Mouse (Mus musculus) MEL (cell line): ENCODE results near the gene Syn3. TPM values are rescaled to one million over a fixed set of nuclear protein-coding genes. Genes with fewer than 3 reads are reported as not detected.

Experiments
- DNase-seq: peaks from one replicate; pipeline ENCODE4 v3.0.0; 2011; ENCODE audit warnings: low read depth, low spot score
- H3K27ac ChIP-seq: 2 replicates; pipeline ENCODE4 v1.5.1; 2012; ENCODE audit warnings: low read depth, mild to moderate bottlenecking, control low read depth, low read length, moderate library complexity; ENCODE audit not compliant: control insufficient read depth
- H3K27me3 ChIP-seq, 2 experiments: fragments of 150-350 bp in 1 of 2; sonication (generic) in 1 of 2; 2 replicates each; pipeline ENCODE4 v1.6.1; 2012; ENCODE audit warnings: low read length in 2 of 2, mild to moderate bottlenecking in 2 of 2, improper control_type of control experiment in 1 of 2, moderate library complexity in 1 of 2; ENCODE audit not compliant: insufficient read depth in 2 of 2, control insufficient read depth in 1 of 2
- H3K36me3 ChIP-seq, 2 experiments: 2 replicates each; pipeline ENCODE4 v1.6.1; 2012 to 2014; ENCODE audit warnings: low read length in 2 of 2, improper control_type of control experiment in 1 of 2, inconsistent platforms in 1 of 2, mild to moderate bottlenecking in 1 of 2; ENCODE audit not compliant: insufficient read depth in 2 of 2, control insufficient read depth in 1 of 2
- H3K4me1 ChIP-seq, 2 experiments: fragments of 150-350 bp in 1 of 2; sonication (generic) in 1 of 2; 2 replicates each; pipeline ENCODE4 v1.6.1; 2012; ENCODE audit warnings: low read length in 2 of 2, improper control_type of control experiment in 1 of 2, mild to moderate bottlenecking in 1 of 2; ENCODE audit not compliant: insufficient read depth in 2 of 2, control insufficient read depth in 1 of 2
- H3K4me3 ChIP-seq, 2 experiments: fragments of 150-350 bp in 1 of 2; sonication (generic) in 1 of 2; 2 replicates each; pipeline ENCODE4 v1.5.1; 2012; ENCODE audit warnings: low read depth in 2 of 2, low read length in 2 of 2, mild to moderate bottlenecking in 2 of 2, moderate library complexity in 2 of 2, control low read depth in 1 of 2, improper control_type of control experiment in 1 of 2; ENCODE audit not compliant: control insufficient read depth in 1 of 2, insufficient read depth in 1 of 2
- H3K79me2 ChIP-seq: 2 replicates; pipeline ENCODE4 v1.6.1; 2012; ENCODE audit warnings: mild to moderate bottlenecking, low read length, moderate library complexity; ENCODE audit not compliant: control insufficient read depth, poor library complexity, insufficient read depth
- H3K9ac ChIP-seq: 2 replicates; pipeline ENCODE4 v1.6.1; 2012; ENCODE audit warnings: low read depth, mild to moderate bottlenecking, control low read depth, low read length, moderate library complexity; ENCODE audit not compliant: control insufficient read depth, poor library complexity, severe bottlenecking
- H3K9me3 ChIP-seq: fragments of 150-350 bp; sonication (generic); replicated peaks from 2 replicates; pipeline ENCODE4 v1.6.1; 2012; ENCODE audit warnings: mild to moderate bottlenecking, low read length, improper control_type of control experiment, moderate library complexity; ENCODE audit not compliant: insufficient read depth
- BHLHE40 ChIP-seq: IDR thresholded peaks from 2 replicates; pipeline ENCODE4 v1.6.1; 2012; ENCODE audit warnings: low read depth, mild to moderate bottlenecking, inconsistent platforms, low read length, improper control_type of control experiment, borderline replicate concordance
- CHD1 ChIP-seq: IDR thresholded peaks from 2 replicates; pipeline ENCODE4 v1.6.1; 2012; ENCODE audit warnings: low read depth, mild to moderate bottlenecking, inconsistent platforms, low read length, improper control_type of control experiment
- CTCF ChIP-seq, 3 experiments: IDR thresholded peaks in 2 of 3; conservative IDR thresholded peaks in 1 of 3; 2 replicates each; pipeline ENCODE4 v1.5.1; 2011 to 2012; ENCODE audit warnings: low read length in 3 of 3, low read depth in 2 of 3, mild to moderate bottlenecking in 2 of 3, improper control_type of control experiment in 1 of 3, inconsistent platforms in 1 of 3, mixed read lengths in 1 of 3, moderate library complexity in 1 of 3; ENCODE audit not compliant: control insufficient read depth in 1 of 3, insufficient read depth in 1 of 3, poor library complexity in 1 of 3, severe bottlenecking in 1 of 3
- ELF1 ChIP-seq: IDR thresholded peaks from 2 replicates; pipeline ENCODE4 v1.6.1; 2014; ENCODE audit warnings: low read depth, mild to moderate bottlenecking, inconsistent platforms, low read length, improper control_type of control experiment, moderate library complexity
- GATA1 ChIP-seq: IDR thresholded peaks from 2 replicates; pipeline ENCODE4 v1.6.1; 2011; ENCODE audit warnings: low read depth, low read length, improper control_type of control experiment
- KAT2A ChIP-seq: conservative IDR thresholded peaks from 2 replicates; pipeline ENCODE4 v1.6.1; 2012; ENCODE audit warnings: low read depth, low read length, improper control_type of control experiment, inconsistent platforms
- MAX ChIP-seq: IDR thresholded peaks from 2 replicates; pipeline ENCODE4 v1.6.1; 2011; ENCODE audit warnings: low read length, improper control_type of control experiment
- MAZ ChIP-seq: IDR thresholded peaks from 2 replicates; pipeline ENCODE4 v1.6.1; 2012; ENCODE audit warnings: low read depth, mild to moderate bottlenecking, inconsistent platforms, low read length, improper control_type of control experiment
- MEF2A ChIP-seq: IDR thresholded peaks from 2 replicates; pipeline ENCODE4 v1.6.1; 2014; ENCODE audit warnings: low read depth, mild to moderate bottlenecking, inconsistent platforms, low read length, improper control_type of control experiment; ENCODE audit not compliant: poor library complexity, insufficient replicate concordance, severe bottlenecking; ENCODE audit errors: extremely low read depth
- MYC ChIP-seq: IDR thresholded peaks from 2 replicates; pipeline ENCODE4 v1.6.1; 2011; ENCODE audit warnings: low read depth, mild to moderate bottlenecking, low read length, improper control_type of control experiment, moderate library complexity
- NELFE ChIP-seq: IDR thresholded peaks from 2 replicates; pipeline ENCODE4 v1.6.1; 2011; ENCODE audit warnings: low read depth, low read length, improper control_type of control experiment
- POLR2A ChIP-seq, 2 experiments: IDR thresholded peaks; 2 replicates each; pipeline ENCODE4 v1.6.1; 2011 to 2012; ENCODE audit warnings: low read length in 2 of 2, mild to moderate bottlenecking in 2 of 2, control low read depth in 1 of 2, improper control_type of control experiment in 1 of 2, low read depth in 1 of 2, moderate library complexity in 1 of 2; ENCODE audit not compliant: control insufficient read depth in 1 of 2, insufficient read depth in 1 of 2, poor library complexity in 1 of 2
- POLR2AphosphoS2 ChIP-seq: IDR thresholded peaks from 2 replicates; pipeline ENCODE4 v1.6.1; 2011; ENCODE audit warnings: low read length, improper control_type of control experiment
- RAD21 ChIP-seq: IDR thresholded peaks from 2 replicates; pipeline ENCODE4 v1.6.1; 2011; ENCODE audit warnings: mild to moderate bottlenecking, low read depth, low read length, improper control_type of control experiment
- RCOR1 ChIP-seq: IDR thresholded peaks from 2 replicates; pipeline ENCODE4 v1.6.1; 2012; ENCODE audit warnings: low read depth, mild to moderate bottlenecking, inconsistent platforms, low read length, improper control_type of control experiment
- SIN3A ChIP-seq: IDR thresholded peaks from 2 replicates; pipeline ENCODE4 v1.6.1; 2012; ENCODE audit warnings: low read length, improper control_type of control experiment, inconsistent platforms
- SMC3 ChIP-seq: IDR thresholded peaks from 2 replicates; pipeline ENCODE4 v1.6.1; 2011; ENCODE audit warnings: low read depth, low read length, improper control_type of control experiment
- TAL1 ChIP-seq: IDR thresholded peaks from 2 replicates; pipeline ENCODE4 v1.6.1; 2012; ENCODE audit warnings: mild to moderate bottlenecking, inconsistent platforms, low read length, moderate library complexity, mixed read lengths
- TCF12 ChIP-seq: IDR thresholded peaks from 2 replicates; pipeline ENCODE4 v1.6.1; 2014; ENCODE audit warnings: low read depth, mild to moderate bottlenecking, inconsistent platforms, low read length, improper control_type of control experiment, moderate library complexity
- ZC3H11A ChIP-seq: IDR thresholded peaks from 2 replicates; pipeline ENCODE4 v1.6.1; 2012; ENCODE audit warnings: low read depth, mild to moderate bottlenecking, inconsistent platforms, low read length, improper control_type of control experiment
- ZKSCAN1 ChIP-seq: IDR thresholded peaks from 2 replicates; pipeline ENCODE4 v1.6.1; 2012; ENCODE audit warnings: low read depth, mild to moderate bottlenecking, inconsistent platforms, low read length, improper control_type of control experiment, moderate library complexity
- ZMIZ1 ChIP-seq: IDR thresholded peaks from 2 replicates; pipeline ENCODE4 v1.6.1; 2012; ENCODE audit warnings: low read depth, mild to moderate bottlenecking, inconsistent platforms, low read length, improper control_type of control experiment, moderate library complexity
- ZNF384 ChIP-seq: IDR thresholded peaks from 2 replicates; pipeline ENCODE4 v1.6.1; 2012; ENCODE audit warnings: low read depth, mild to moderate bottlenecking, inconsistent platforms, low read length, improper control_type of control experiment
- polyA plus RNA-seq, 2 experiments: library from polyadenylated mRNA; stranded (reverse) in 1 of 2; unstranded in 1 of 2; fragments of >175 nt in 1 of 2; fragments of >200 nt in 1 of 2; gene quantifications; 2 replicates each; pipeline versions ENCODE4 v1.2.1 to v1.2.4; 2012; ENCODE audit warnings: low replicate concordance in 2 of 2, low read depth in 1 of 2; ENCODE audit not compliant: insufficient read length in 2 of 2, insufficient read depth in 1 of 2, missing spikeins in 1 of 2
- total RNA-seq: library from RNA; depleted of rRNA; stranded (reverse); fragments of 300-350 nt; gene quantifications from 2 replicates; pipeline ENCODE4 v1.2.3, GENCODE M21; 2012

Syn3 gene
- total and polyA plus RNA-seq, 3 experiments: 0.06 TPM; not detected in 2

- Histone ChIP-seq H3K4me3 (no peak within 1 kb of the TSS), H3K4me1 (no peaks in the 10 kb centered on the region), H3K9me3 (no peaks in the 10 kb centered on the region), H3K27me3 (peaks cover 0 to 6% of the 10 kb centered on the region in 2 experiments), H3K36me3 (no peaks in the 10 kb centered on the region), H3K9ac (no peak within 1 kb of the TSS), H3K79me2 (no peaks in the 10 kb centered on the region), H3K27ac (no peak within 1 kb of the TSS)
- TF ChIP-seq ZMIZ1 (no peak), POLR2A (IDR thresholded peaks at IDR 0.05; ENCODE audit: control insufficient read depth in 1 of 2, insufficient read depth in 1 of 2, low read depth in 1 of 2, low read length in 2 of 2, poor library complexity in 1 of 2) (no peak), ZNF384 (no peak), MAX (no peak), TCF12 (no peak), ELF1 (no peak), POLR2AphosphoS2 (no peak), RAD21 (no peak), SMC3 (no peak), RCOR1 (no peak), GATA1 (no peak), CTCF (IDR thresholded peaks at IDR 0.05 in 2 of 3, conservative IDR thresholded peaks at IDR 0.05 in 1 of 3; ENCODE audit: control insufficient read depth in 1 of 3, insufficient read depth in 1 of 3, low read depth in 2 of 3, low read length in 3 of 3, poor library complexity in 1 of 3, severe bottlenecking in 1 of 3) (no peak), NELFE (no peak), ZKSCAN1 (no peak), MEF2A (no peak), MAZ (no peak)
- no peak for DNase-seq
These were observed 486.9 kb downstream of the Syn3 start, which contains the start of gene Bpifc for GRCm38 (mm10) chr10:86011781-86012180. Gene Bpifc, minus strand, starts transcription at chr10:86011895.

- no peak for TF ChIP-seq SIN3A
- no peak for TF ChIP-seq CHD1
- no peak for TF ChIP-seq TCF12
- TF ChIP-seq KAT2A: no peak
- TF ChIP-seq ZC3H11A: no peak
- no peak for TF ChIP-seq MYC
- TF ChIP-seq BHLHE40: no peak
- TF ChIP-seq TAL1: no peak
- no peak for TF ChIP-seq ELF1
- no peak for TF ChIP-seq CTCF (IDR thresholded peaks at IDR 0.05 in 2 of 3, conservative IDR thresholded peaks at IDR 0.05 in 1 of 3; ENCODE audit: control insufficient read depth in 1 of 3, insufficient read depth in 1 of 3, low read depth in 2 of 3, low read length in 3 of 3, poor library complexity in 1 of 3, severe bottlenecking in 1 of 3)
- no peak for TF ChIP-seq POLR2A (IDR thresholded peaks at IDR 0.05; ENCODE audit: control insufficient read depth in 1 of 2, insufficient read depth in 1 of 2, low read depth in 1 of 2, low read length in 2 of 2, poor library complexity in 1 of 2)
- TF ChIP-seq SMC3: no peak
- no peaks in the 10 kb centered on the region for H3K79me2 ChIP-seq
- peaks cover 0 to 6% of the 10 kb centered on the region in 2 experiments for H3K27me3 ChIP-seq
- H3K9ac ChIP-seq: no peak overlapping the region
- H3K36me3 ChIP-seq: no peaks in the 10 kb centered on the region
- no peak overlapping the region for H3K27ac ChIP-seq
- DNase-seq: no peak
- no peak overlapping the region for H3K4me3 ChIP-seq
- H3K9me3 ChIP-seq: no peaks in the 10 kb centered on the region
- no peaks in the 10 kb centered on the region for H3K4me1 ChIP-seq
These were observed 487.5 kb downstream of the Syn3 start for GRCm38 (mm10) chr10:86011172-86011571.
